Mouse (Mus musculus) MN1 (cell line): ENCODE data around the gene Ube2r2.

Experiments
- DNase-seq: peaks from one replicate; pipeline ENCODE4 v3.0.0-alpha.2; 2016; ENCODE audit warnings: low spot score

Ube2r2 gene

DNA sequence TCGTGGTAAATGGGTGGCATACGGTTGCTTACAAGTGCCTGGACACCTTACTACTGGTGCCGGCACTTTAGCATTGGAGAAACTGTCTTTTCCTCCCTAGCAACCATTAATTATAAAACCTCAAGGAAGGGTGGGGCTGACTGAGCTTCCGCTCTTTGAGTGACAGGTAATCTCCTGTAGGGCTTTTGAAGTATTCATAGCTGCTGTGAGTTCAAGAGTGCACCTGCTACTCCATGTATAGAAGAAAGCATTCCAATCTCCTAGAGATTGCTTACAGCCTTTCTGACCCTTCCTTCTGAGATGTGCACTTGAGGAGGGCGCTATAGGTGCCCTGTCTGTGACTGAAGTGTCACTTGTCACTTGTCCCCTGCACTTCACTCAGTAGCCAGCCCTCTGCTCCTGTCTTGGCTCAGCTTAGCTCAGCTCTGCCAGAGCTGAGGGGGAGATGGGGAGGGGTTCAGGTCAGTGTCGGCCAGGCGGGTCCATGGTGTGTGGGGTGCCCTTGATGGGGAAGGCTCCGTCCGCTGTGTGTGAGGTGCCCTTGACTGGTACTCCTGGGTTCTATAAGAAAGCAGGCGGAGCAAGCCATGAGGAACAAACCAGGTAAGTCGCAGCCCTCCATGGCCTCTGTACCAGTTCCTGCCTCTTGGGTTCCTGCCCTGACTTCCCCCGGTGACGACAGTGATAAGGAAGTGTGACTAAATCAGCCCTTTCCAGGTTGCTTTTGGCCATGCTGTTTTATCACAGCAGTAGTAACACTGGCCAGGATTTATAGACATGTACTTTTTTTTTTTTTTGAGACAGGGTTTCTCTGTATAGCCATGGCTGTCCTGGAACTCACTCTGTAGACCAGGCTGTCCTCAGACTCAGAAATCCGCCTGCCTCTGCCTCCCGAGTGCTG, 44.5 kb downstream of the Ube2r2 start:
- no peak for DNase-seq

DNA sequence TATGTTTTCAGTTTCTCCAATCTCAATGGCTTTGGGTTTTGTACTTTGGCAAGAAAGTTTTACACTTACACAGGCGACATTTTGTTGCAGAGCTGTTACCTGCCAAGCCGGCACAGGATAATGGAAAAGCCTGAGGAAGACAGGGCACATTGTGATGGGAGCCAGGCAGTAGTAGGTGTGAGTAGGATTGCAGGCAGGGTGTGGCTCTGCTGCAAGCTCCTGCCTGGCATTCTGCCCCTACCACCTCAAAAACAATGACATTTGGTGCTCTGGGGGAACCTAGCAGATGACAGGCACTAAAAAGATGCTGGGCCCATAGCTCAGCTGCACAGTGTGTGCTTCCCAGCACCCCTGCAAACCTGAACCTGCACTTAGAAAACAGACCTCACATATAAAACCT, 54.3 kb downstream of the Ube2r2 start:
- DNase-seq, result no peak

- DNase-seq, result no peak
Observed at GRCm38 (mm10) chr4:41192544-41193512, 57.3 kb downstream of the Ube2r2 start.

GRCm38 (mm10) chr4:41195328-41195727, 59.8 kb downstream of the Ube2r2 start:
- no peak for DNase-seq

GRCm38 (mm10) chr4:41196861-41197610, 61.5 kb downstream of the Ube2r2 start:
- DNase-seq, result peak; percentile 74

- no peak for DNase-seq
Observed at GRCm38 (mm10) chr4:41202135-41202534, 66.6 kb downstream of the Ube2r2 start.

- no peak for DNase-seq
Observed at GRCm38 (mm10) chr4:41205751-41206150, 70.2 kb downstream of the Ube2r2 start.

DNA sequence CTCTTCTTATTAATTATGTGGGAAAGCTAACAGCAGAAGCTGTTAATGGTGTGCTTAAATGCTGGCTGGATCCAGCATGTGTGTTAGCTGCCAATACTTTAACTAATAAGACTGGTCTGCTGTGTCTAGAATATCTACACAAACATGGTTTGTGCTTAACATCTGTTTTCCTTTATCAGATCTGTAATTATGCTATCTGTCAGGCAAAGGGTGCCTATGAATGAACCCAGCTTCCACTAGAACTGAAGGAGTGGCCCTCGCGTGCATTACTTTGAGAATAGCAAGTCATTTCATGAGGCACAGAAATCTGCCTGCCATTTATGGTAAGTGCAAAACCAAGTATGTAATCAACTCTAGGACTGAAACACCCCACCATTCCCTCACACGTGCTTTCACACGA, 72.5 kb downstream of the Ube2r2 start:
- DNase-seq, result peak; percentile 51

DNA sequence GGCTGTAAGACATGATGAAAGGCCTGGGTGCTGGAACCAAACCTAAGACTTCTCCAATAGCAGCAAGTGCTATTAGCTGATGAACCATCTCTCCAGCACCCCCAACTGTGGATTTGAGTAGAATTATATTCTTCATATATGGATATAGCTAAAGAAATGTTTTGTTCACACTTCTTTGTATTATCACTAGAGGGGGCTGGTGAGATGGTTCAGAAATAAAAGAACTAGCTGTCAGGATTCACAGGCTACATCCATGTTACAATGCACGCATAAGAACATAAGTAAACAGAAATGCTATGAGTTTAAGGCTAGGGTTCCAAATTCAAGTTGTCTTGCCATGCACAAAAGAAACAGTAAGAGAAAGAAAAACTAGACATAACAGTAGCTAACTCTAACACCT, 89.9 kb downstream of the Ube2r2 start:
- DNase-seq, result peak; percentile 40

DNA sequence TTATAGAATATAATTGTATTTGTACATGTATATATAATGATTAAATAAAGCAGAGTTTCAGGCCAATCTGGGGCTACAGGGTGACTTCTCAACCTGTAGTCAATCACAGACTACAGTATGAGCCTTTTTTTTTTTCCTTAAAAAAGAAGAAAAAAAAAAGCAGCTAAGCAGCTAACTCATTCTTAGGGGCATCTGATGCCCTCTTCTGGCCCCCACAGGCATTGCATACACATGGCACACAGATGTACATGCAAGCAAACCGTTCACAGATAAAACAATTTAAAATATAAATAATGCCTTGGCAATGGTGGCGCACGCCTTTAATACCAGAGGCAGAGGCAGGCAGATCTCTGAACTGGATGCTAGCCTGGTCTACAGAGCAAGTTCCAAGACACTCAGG, 90.8 kb downstream of the Ube2r2 start:
- DNase-seq, result peak; percentile 41

DNA sequence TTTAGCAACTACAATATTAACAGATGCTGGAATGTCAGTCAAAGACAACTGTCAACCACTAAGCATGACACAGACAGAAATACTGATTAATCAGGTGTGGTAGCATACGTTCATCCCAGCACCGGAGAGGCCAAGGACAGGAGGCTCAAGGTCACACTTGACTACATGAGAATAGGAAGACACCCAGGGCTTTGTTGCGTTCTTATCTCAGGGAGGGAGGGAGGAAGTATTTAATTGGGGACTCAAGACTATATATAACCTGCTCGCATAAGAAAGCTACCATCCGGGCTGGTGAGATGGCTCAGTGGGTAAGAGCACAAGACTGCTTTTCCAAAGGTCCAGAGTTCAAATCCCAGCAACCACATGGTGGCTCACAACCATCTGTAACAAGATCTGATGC, 100.1 kb downstream of the Ube2r2 start:
- no peak for DNase-seq

DNA sequence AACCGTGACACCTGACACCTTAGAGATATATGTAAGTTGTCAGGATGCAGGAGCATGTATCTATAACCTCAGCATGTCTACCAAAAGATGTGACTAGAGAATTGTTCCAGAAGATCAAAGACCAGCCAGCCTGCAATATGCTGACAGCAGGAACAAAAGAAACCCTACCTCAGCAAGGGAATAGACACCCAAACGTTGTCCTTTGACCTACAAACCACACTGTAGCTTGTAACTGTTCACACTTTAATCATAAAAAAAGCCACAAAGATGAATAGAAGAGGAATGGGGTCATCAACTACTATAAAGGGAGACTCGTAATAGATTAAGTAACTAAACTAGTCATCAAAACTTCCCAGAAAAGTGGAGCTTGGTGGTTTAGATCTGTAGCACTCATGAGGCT, 105.4 kb downstream of the Ube2r2 start:
- no peak for DNase-seq
